Mouse (Mus musculus) small intestine, adult 2 months (tissue): ENCODE results near the gene Gm13290.

Source experiments
- CTCF ChIP-seq: fragments of 200-500 bp; IDR thresholded peaks from 2 replicates; pipeline ENCODE4 v1.5.1; 2012; ENCODE audit warnings: low read depth, mild to moderate bottlenecking, control low read depth, inconsistent platforms, low read length, moderate library complexity, mixed read lengths; ENCODE audit not compliant: insufficient replicate concordance, insufficient read length; ENCODE audit errors: extremely low read depth
- POLR2A ChIP-seq: fragments of 200-500 bp; IDR thresholded peaks from 2 replicates; pipeline ENCODE4 v1.6.1; 2012; ENCODE audit warnings: low read depth, mild to moderate bottlenecking, control low read depth, inconsistent platforms, low read length, moderate library complexity

DNA sequence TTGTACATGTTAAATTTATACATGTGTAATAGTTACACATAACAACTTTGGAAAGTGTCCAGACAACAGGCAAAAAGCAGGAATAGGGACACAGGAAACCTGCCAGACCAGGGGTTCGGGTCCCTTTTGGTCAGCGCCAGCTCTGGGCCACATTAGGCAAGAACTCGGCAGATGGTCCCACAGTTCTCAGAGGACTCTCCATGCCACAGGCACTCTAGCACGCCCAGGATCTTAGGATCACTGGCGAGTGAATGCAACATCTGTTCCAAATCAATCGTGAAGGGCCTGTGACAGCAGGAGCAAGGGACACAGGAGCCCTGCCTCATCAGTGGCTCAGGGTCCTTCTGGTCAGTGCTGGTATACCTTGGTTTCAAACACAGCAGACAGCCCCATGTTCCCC lies 23.7 kb upstream of the Gm13290 start:
- TF ChIP-seq POLR2A: no peak
- TF ChIP-seq CTCF: no peak
